Comparison of ENCODE assay signal across 7 mouse cellular contexts in the genomic region with DNA sequence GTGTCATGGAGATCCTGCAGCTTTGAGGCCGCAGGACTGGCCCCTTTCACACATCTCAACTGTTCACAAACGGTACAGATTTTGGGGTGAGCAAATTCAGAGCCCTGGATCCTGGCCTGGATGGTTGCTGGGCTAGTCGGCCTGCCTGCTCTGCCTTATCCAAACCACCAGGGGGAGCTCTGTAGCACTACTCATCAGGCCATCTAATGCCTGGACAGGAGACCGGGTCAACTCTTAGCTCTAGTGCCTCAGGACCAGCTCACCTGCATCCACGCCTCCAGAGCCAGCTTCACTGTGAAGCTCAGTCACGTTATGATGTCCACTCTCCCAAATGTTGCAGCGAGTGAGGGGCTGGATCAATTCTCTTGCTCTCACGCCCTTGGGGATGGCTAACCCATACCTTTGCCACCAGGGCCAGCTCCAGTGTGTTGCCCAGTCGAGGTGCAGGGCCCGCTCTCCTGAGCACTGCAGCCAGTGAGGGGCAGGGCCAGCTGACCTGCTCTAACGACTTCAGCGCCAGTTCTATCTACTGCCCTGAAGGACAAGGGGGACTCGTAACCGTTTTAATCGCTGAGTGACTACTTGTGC.
DNase-seq lines count a peak whose midpoint lies in the region; ATAC-seq lines count a peak whose summit lies in the region.

No protein-coding gene starts in this region.

- peak; percentile 79 for ATAC-seq in erythroblast, adult 5-6 weeks (replicated peaks; ENCODE audit: low FRiP score, poor library complexity, severe bottlenecking)

- intact Hi-C loops in heart, postnatal 36 days (cut with DNase I): loop anchor here (10.0 kb wide), 1 partner anchor 1591 kb away; no protein-coding TSS in a partner anchor

- DNase-seq in NIH3T3 (ENCODE audit: low read depth): peak; percentile 55
- DNase-seq in brain, adult 2 months (ENCODE audit: low read depth, low spot score): peak; percentile 65
- DNase-seq in heart, postnatal 36 days: peak; percentile 31 to 52
- DNase-seq in layer of hippocampus, adult 8-10 months (ENCODE audit: low spot score in 2 of 2): peak; percentile 27 to 31
- DNase-seq in lung, postnatal 10 days: peak; percentile 78
- DNase-seq in right cerebral cortex, postnatal 14 days: peak; percentile 26

Comparison
In these comparisons a context has a peak if more than half of its experiments do, and no peak if none do; other contexts are left out.
1. Peak in every context shown above with its lines: DNase-seq and ATAC-seq.
2. DNase-seq: peak in every context shown above with its lines; median percentile 78 in lung, postnatal 10 days; 65 in brain, adult 2 months; 55 in NIH3T3; 42 in heart, postnatal 36 days; 29 in layer of hippocampus, adult 8-10 months; 26 in right cerebral cortex, postnatal 14 days.